Mouse (Mus musculus): ENCODE data around the gene Phyhd1. TPM values are rescaled to one million over a fixed set of nuclear protein-coding genes. Genes with fewer than 3 reads are reported as not detected.

The Phyhd1 gene
- polyA plus RNA-seq, 1 experiment from 2014 or later, result 10.5 TPM

DNA sequence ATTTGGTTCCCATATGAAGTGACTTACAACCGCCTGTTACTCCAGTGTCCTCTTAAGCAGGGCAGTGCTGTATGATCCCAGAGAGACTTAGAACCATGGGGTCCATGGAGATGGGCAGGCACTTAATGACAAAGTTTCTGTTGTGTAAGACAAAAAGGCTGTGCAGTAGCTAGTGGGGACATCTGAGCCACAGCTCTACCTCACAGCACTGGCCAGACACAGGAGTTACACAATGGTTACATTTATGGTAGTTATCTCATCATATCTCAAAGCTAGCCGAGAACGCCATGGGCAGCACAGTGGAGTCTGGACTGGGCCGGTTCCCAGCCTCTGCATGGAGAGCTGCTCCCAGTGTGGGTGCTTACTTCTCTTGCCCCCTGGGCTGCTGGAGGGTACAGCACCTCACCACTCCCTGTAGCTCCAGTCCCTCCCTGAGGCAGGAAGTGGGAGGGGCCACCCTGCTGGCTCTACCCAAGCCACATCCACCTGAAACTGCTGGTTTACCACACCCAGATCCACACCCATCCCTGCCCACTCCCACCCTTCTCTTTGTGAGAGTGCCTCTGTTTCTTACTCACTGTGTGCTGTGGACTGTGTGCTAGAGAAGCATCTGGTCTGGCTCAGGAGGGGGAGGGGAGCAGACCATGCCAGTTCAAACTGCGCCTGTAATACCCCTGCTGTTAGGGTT is 14.4 kb upstream of the Phyhd1 start:
- 56% methylated on average over 5 of the region's 5 CpGs for WGBS
- Histone ChIP-seq H3K27ac (ENCODE audit: low read depth, low read length) (peak overlapping the region; percentile 32), H3K9ac (ENCODE audit: low read depth, low read length) (no peak overlapping the region), H3K27me3 (replicated peaks; ENCODE audit: control insufficient read depth, insufficient read depth, low read length) (no peaks in the 10 kb centered on the region), H3K9me3 (ENCODE audit: control insufficient read depth, low read length) (no peaks in the 10 kb centered on the region), H3K36me3 (ENCODE audit: control insufficient read depth, insufficient read depth, low read length) (peaks cover 22% of the 10 kb centered on the region), H3K4me3 (ENCODE audit: low read depth, low read length) (no peak overlapping the region), H3K4me1 (replicated peaks; ENCODE audit: control insufficient read depth, insufficient read depth, low read length) (peaks cover 9% of the 10 kb centered on the region), H3K4me2 (peak overlapping the region; percentile 33)
- ATAC-seq (replicated peaks; ENCODE audit: low FRiP score), result peak; percentile 82
- peak; percentile 54 for DNase-seq (ENCODE audit: low spot score)

DNA sequence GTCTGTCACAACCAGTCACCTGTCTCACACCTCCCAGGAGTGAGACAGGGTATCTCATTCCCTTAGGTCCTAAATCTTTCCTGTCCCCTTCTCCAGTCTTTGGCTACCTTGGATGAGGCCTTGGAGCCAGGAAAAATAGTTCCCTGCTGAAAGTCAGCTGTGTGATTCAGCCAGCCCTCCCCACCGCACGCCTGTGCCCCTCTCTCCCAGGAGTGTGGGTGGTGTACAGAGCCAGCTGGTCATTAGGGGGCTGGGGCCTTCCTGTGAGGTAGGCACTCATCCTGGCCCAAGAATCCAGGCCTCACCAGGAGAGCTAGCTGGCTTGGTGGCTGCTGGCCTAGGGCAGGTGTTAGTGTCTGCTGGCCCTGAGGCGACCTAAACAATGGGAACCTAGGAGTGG is 13.5 kb upstream of the Phyhd1 start:
- Histone ChIP-seq H3K27ac (ENCODE audit: low read depth, low read length) (no peak overlapping the region), H3K36me3 (ENCODE audit: control insufficient read depth, insufficient read depth, low read length) (peaks cover 30% of the 10 kb centered on the region), H3K9ac (ENCODE audit: low read depth, low read length) (no peak overlapping the region), H3K4me2 (no peak overlapping the region), H3K4me3 (ENCODE audit: low read depth, low read length) (no peak overlapping the region), H3K27me3 (replicated peaks; ENCODE audit: control insufficient read depth, insufficient read depth, low read length) (no peaks in the 10 kb centered on the region), H3K4me1 (replicated peaks; ENCODE audit: control insufficient read depth, insufficient read depth, low read length) (peaks cover 9% of the 10 kb centered on the region), H3K9me3 (ENCODE audit: control insufficient read depth, low read length) (no peaks in the 10 kb centered on the region)
- WGBS, result 86% methylated on average over 3 of the region's 3 CpGs
- DNase-seq (ENCODE audit: low spot score) (no peak), ATAC-seq (replicated peaks; ENCODE audit: low FRiP score) (no peak)

DNA sequence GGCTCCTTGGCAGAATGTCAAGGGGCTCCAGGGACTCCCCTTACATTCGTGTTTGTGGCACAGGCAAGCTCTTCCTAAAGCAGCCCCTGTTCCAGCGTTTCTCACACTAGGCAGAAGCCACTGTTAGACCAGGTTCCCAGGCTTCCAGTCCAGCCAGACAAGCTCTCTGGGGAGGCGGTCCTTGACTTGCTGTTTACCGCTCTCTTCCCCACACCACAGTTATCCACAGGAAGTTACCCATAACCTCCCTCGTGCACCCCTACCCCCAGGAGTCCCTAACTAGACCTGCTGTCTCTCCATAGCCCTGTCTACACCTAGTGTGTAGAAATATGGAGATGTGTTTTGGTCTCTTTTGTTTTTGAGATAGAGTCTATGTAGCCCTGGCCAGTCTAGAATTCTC is 12.2 kb upstream of the Phyhd1 start:
- peaks cover 28% of the 10 kb centered on the region for H3K36me3 ChIP-seq (ENCODE audit: control insufficient read depth, insufficient read depth, low read length)
- no peak for ATAC-seq (replicated peaks; ENCODE audit: low FRiP score)
- no peaks in the 10 kb centered on the region for H3K27me3 ChIP-seq (replicated peaks; ENCODE audit: control insufficient read depth, insufficient read depth, low read length)
- H3K9me3 ChIP-seq (ENCODE audit: control insufficient read depth, low read length), result no peaks in the 10 kb centered on the region
- H3K4me1 ChIP-seq (replicated peaks; ENCODE audit: control insufficient read depth, insufficient read depth, low read length), result peaks cover 9% of the 10 kb centered on the region
- H3K4me3 ChIP-seq (ENCODE audit: low read depth, low read length), result no peak overlapping the region
- no peak overlapping the region for H3K4me2 ChIP-seq
- no peak overlapping the region for H3K27ac ChIP-seq (ENCODE audit: low read depth, low read length)
- H3K9ac ChIP-seq (ENCODE audit: low read depth, low read length), result no peak overlapping the region
- WGBS, result 65% methylated on average over 5 of the region's 5 CpGs
- DNase-seq (ENCODE audit: low spot score), result no peak

DNA sequence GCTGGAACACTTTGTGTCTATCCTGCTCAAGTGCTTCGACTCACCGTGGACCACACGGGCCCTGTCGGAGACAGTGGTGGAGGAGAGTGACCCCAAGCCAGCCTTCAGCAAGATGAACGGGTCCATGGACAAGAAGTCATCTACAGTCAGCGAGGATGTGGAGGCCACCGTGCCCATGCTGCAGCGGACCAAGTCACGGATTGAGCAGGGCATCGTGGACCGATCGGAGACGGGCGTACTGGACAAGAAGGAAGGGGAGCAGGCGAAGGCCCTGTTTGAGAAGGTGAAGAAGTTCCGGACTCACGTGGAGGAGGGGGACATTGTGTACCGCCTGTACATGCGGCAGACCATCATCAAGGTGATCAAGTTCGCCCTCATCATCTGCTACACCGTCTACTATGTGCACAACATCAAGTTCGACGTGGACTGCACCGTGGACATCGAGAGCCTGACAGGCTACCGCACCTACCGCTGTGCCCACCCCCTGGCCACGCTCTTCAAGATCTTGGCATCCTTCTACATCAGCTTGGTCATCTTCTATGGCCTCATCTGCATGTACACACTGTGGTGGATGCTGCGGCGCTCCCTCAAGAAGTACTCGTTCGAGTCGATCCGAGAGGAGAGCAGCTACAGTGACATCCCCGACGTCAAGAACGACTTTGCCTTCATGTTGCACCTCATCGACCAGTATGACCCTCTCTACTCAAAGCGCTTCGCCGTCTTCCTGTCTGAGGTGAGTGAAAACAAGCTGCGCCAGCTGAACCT is 10.2 kb upstream of the Phyhd1 start:
- H3K27me3 ChIP-seq (replicated peaks; ENCODE audit: control insufficient read depth, insufficient read depth, low read length), result no peaks in the 10 kb centered on the region
- WGBS, result 95% methylated on average over 42 of the region's 42 CpGs
- ATAC-seq (replicated peaks; ENCODE audit: low FRiP score), result no peak
- H3K27ac ChIP-seq (ENCODE audit: low read depth, low read length), result no peak overlapping the region
- no peak overlapping the region for H3K9ac ChIP-seq (ENCODE audit: low read depth, low read length)
- H3K4me1 ChIP-seq (replicated peaks; ENCODE audit: control insufficient read depth, insufficient read depth, low read length), result peaks cover 9% of the 10 kb centered on the region
- no peak for DNase-seq (ENCODE audit: low spot score)
- no peaks in the 10 kb centered on the region for H3K9me3 ChIP-seq (ENCODE audit: control insufficient read depth, low read length)
- H3K4me2 ChIP-seq, result no peak overlapping the region
- peaks cover 39% of the 10 kb centered on the region for H3K36me3 ChIP-seq (ENCODE audit: control insufficient read depth, insufficient read depth, low read length)
- H3K4me3 ChIP-seq (ENCODE audit: low read depth, low read length), result no peak overlapping the region

DNA sequence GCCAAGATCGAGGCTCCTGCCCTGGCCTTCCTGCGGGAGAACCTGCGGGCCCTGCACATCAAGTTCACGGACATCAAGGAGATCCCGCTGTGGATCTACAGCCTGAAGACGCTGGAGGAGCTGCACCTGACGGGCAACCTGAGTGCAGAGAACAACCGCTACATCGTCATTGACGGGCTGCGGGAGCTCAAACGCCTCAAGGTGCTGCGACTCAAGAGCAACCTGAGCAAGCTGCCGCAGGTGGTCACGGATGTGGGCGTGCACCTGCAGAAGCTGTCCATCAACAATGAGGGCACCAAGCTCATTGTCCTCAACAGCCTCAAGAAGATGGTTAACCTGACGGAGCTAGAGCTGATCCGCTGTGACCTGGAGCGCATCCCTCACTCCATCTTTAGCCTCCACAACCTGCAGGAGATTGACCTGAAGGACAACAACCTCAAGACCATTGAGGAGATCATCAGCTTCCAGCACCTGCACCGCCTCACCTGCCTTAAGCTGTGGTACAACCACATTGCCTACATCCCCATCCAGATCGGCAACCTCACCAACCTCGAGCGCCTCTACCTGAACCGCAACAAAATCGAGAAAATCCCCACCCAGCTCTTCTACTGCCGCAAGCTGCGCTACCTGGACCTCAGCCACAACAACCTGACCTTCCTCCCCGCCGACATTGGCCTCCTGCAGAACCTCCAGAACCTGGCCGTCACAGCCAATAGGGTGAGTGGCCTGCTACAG is 9.2 kb upstream of the Phyhd1 start:
- DNase-seq (ENCODE audit: low spot score) (no peak), ATAC-seq (replicated peaks; ENCODE audit: low FRiP score) (no peak)
- Histone ChIP-seq H3K27ac (ENCODE audit: low read depth, low read length) (no peak overlapping the region), H3K4me2 (no peak overlapping the region), H3K4me3 (ENCODE audit: low read depth, low read length) (no peak overlapping the region), H3K4me1 (replicated peaks; ENCODE audit: control insufficient read depth, insufficient read depth, low read length) (peaks cover 3% of the 10 kb centered on the region), H3K9me3 (ENCODE audit: control insufficient read depth, low read length) (no peaks in the 10 kb centered on the region), H3K27me3 (replicated peaks; ENCODE audit: control insufficient read depth, insufficient read depth, low read length) (no peaks in the 10 kb centered on the region), H3K36me3 (ENCODE audit: control insufficient read depth, insufficient read depth, low read length) (peaks cover 42% of the 10 kb centered on the region), H3K9ac (ENCODE audit: low read depth, low read length) (no peak overlapping the region)
- 93% methylated on average over 30 of the region's 30 CpGs for WGBS

DNA sequence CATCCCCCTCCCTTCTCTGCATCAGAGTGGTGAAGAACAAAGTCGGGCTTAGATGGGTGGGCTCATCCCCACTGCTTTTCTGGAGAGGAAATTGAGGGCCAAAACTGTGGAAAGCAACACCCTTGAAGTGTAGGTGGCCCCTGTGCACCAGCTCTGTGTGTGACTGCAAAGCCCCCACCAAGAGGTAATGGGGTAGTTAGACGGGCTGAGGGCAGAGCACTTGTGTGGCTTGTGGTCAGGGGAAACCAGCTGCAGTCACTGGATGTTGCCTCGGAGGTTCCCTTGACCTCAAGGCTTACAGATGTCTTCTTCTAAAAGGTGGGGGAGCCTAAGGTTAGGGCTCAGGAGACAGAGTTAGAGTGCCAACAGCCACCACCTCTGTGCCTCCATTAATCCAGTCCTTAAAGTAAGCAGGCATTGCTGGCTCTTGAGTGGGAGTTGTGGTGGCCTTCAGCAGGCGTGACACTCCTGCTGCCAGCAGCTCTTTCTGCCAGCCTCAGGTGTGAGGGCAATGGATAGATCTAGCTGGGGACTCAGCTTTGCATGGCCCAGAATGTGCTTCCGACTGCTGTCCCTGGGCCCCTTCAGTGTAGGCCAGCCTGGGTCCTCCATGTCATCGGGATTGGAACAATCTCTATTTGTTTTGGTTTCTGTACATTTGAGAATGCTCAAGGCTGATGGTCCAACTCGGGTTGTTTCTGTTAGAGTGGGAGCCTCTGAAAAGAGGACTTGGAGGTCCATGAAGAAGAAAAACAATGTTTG is 8.1 kb upstream of the Phyhd1 start:
- no peaks in the 10 kb centered on the region; the same call in 1 of the 2 replicates for H3K4me1 ChIP-seq (replicated peaks; ENCODE audit: control insufficient read depth, insufficient read depth, low read length)
- H3K27ac ChIP-seq (ENCODE audit: low read depth, low read length), result no peak overlapping the region
- H3K4me2 ChIP-seq, result no peak overlapping the region
- peaks cover 49% of the 10 kb centered on the region for H3K36me3 ChIP-seq (ENCODE audit: control insufficient read depth, insufficient read depth, low read length)
- DNase-seq (ENCODE audit: low spot score) (no peak), ATAC-seq (replicated peaks; ENCODE audit: low FRiP score) (no peak)
- H3K9me3 ChIP-seq (ENCODE audit: control insufficient read depth, low read length), result no peaks in the 10 kb centered on the region
- 68% methylated on average over 7 of the region's 7 CpGs for WGBS
- no peak overlapping the region for H3K4me3 ChIP-seq (ENCODE audit: low read depth, low read length)
- H3K9ac ChIP-seq (ENCODE audit: low read depth, low read length), result no peak overlapping the region
- H3K27me3 ChIP-seq (replicated peaks; ENCODE audit: control insufficient read depth, insufficient read depth, low read length), result no peaks in the 10 kb centered on the region

DNA sequence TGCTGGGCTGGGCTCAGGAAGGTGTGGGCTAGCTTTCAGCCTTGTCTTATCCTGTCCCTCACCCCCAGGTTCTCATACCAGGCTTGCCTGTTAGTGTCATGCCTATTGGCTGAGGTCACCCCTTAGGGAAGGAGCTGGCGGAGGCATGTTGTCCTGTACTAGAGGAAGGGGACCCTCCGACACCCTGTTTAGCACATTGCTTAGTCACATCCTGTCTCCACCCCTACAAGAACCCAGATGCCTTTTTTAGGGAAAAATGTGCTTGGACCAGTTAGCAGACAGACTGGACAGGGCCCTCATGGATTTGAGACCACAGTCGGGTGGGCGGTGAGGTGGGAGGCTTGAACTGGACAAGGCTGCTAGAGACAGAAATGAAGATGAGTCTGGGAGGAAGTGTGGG is 7.4 kb upstream of the Phyhd1 start:
- Histone ChIP-seq H3K4me3 (ENCODE audit: low read depth, low read length) (no peak overlapping the region), H3K4me1 (replicated peaks; ENCODE audit: control insufficient read depth, insufficient read depth, low read length) (no peaks in the 10 kb centered on the region; the same call in 1 of the 2 replicates), H3K9ac (ENCODE audit: low read depth, low read length) (no peak overlapping the region), H3K36me3 (ENCODE audit: control insufficient read depth, insufficient read depth, low read length) (peaks cover 49% of the 10 kb centered on the region), H3K9me3 (ENCODE audit: control insufficient read depth, low read length) (no peaks in the 10 kb centered on the region), H3K27ac (ENCODE audit: low read depth, low read length) (no peak overlapping the region), H3K4me2 (no peak overlapping the region), H3K27me3 (replicated peaks; ENCODE audit: control insufficient read depth, insufficient read depth, low read length) (no peaks in the 10 kb centered on the region)
- ATAC-seq (replicated peaks; ENCODE audit: low FRiP score) (no peak), DNase-seq (ENCODE audit: low spot score) (no peak)
- WGBS, result 55% methylated on average over 4 of the region's 4 CpGs

Data from liver, embryonic 11.5 days (tissue).